Mouse (Mus musculus) megakaryocyte-erythroid progenitor cell, adult 5-6 weeks (primary cell): ENCODE data around the gene Hmox1. TPM values are rescaled to one million over a fixed set of nuclear protein-coding genes. Genes with fewer than 3 reads are reported as not detected.
A peak's percentile ranks its signal among the peaks of the same experiment; 100 is the strongest.

Experiments
- ATAC-seq: replicated peaks from 2 replicates; pipeline ENCODE4 v1.8.0; 2016; ENCODE audit warnings: mild to moderate bottlenecking, inconsistent platforms; ENCODE audit not compliant: severe bottlenecking, poor library complexity, low FRiP score, low TSS enrichment
- total RNA-seq, 2 experiments: library from RNA; stranded (forward) in 1 of 2; stranded (reverse) in 1 of 2; fragments of 200-1000, 215-1000 nt in 1 of 2; fragments of >200 nt in 1 of 2; fragmentation: Nextera tagmentation in 1 of 2; gene quantifications; 2 replicates each; pipeline ENCODE4 v1.2.3; 2014 to 2017

The Hmox1 gene
- total RNA-seq (2014; fragmentation: Nextera tagmentation) (1.8 TPM in 1 of 2 replicates, not detected in the other), total RNA-seq (2017) (1.1 TPM in 1 of 2 replicates, not detected in the other)

- peak; percentile 93 for ATAC-seq
Observed at GRCm38 (mm10) chr8:75093399-75094156, at the start of gene Hmox1. Hmox1 (plus strand) TSS chr8:75093621.

GRCm38 (mm10) chr8:75046303-75046702, 47.1 kb upstream of the Hmox1 start:
- no peak for ATAC-seq

- no peak for ATAC-seq
Observed at GRCm38 (mm10) chr8:75047784-75048183, 45.6 kb upstream of the Hmox1 start.

- ATAC-seq: no peak
Observed at GRCm38 (mm10) chr8:75053342-75053741, 40.1 kb upstream of the Hmox1 start.

- no peak for ATAC-seq
Observed at GRCm38 (mm10) chr8:75055673-75056072, 37.7 kb upstream of the Hmox1 start.

GRCm38 (mm10) chr8:75060022-75060421, 33.4 kb upstream of the Hmox1 start:
- ATAC-seq: no peak

GRCm38 (mm10) chr8:75060815-75061214, 32.6 kb upstream of the Hmox1 start:
- ATAC-seq: no peak

- no peak for ATAC-seq
Observed at GRCm38 (mm10) chr8:75063290-75063689, 30.1 kb upstream of the Hmox1 start.

- ATAC-seq: no peak
Observed at GRCm38 (mm10) chr8:75064790-75065189, 28.6 kb upstream of the Hmox1 start.

- no peak for ATAC-seq
Observed at GRCm38 (mm10) chr8:75067287-75067686, 26.1 kb upstream of the Hmox1 start.

GRCm38 (mm10) chr8:75070297-75070696, 23.1 kb upstream of the Hmox1 start:
- no peak for ATAC-seq

GRCm38 (mm10) chr8:75071627-75072346, 21.6 kb upstream of the Hmox1 start:
- ATAC-seq: peak; percentile 87

- no peak for ATAC-seq
Observed at GRCm38 (mm10) chr8:75074876-75075275, 18.5 kb upstream of the Hmox1 start.

GRCm38 (mm10) chr8:75078215-75078614, 15.2 kb upstream of the Hmox1 start:
- no peak for ATAC-seq

GRCm38 (mm10) chr8:75078851-75079250, 14.6 kb upstream of the Hmox1 start:
- no peak for ATAC-seq

- ATAC-seq: no peak
Observed at GRCm38 (mm10) chr8:75081364-75082040, 11.9 kb upstream of the Hmox1 start.

- no peak for ATAC-seq
Observed at GRCm38 (mm10) chr8:75082181-75082805, 11.1 kb upstream of the Hmox1 start.

- peak; percentile 91 for ATAC-seq
Observed at GRCm38 (mm10) chr8:75083846-75084245, 9.6 kb upstream of the Hmox1 start.

- ATAC-seq: no peak
Observed at GRCm38 (mm10) chr8:75084382-75085064, 8.9 kb upstream of the Hmox1 start.
